Mouse (Mus musculus): ENCODE data around the gene Vwa5b2.

GRCm38 (mm10) chr16:20642161-20642560 lies 52.9 kb downstream of the Vwa5b2 start:
- TF ChIP-seq CTCF (IDR thresholded peaks at IDR 0.05; ENCODE audit: extremely low read depth, insufficient read depth, low read length) (peak; percentile 69), POLR2A (IDR thresholded peaks at IDR 0.05; ENCODE audit: extremely low read depth, insufficient read depth, low read length) (no peak)
